Mouse (Mus musculus): ENCODE results near the gene Slco2a1. TPM values are rescaled to one million over a fixed set of nuclear protein-coding genes. Genes with fewer than 3 reads are reported as not detected.
A peak's percentile ranks its signal among the peaks of the same experiment; 100 is the strongest.

Gene Slco2a1
- total RNA-seq, 4 experiments from 2014 or later, result 3.4 to 5.0 (median 3.9) TPM

GRCm38 (mm10) chr9:103036971-103037391 lies 48.5 kb downstream of the Slco2a1 start:
- no peak for DNase-seq (ENCODE audit: low spot score)

- DNase-seq (ENCODE audit: low spot score), result no peak
Measured at GRCm38 (mm10) chr9:103038266-103038665, 49.8 kb downstream of the Slco2a1 start.

DNA sequence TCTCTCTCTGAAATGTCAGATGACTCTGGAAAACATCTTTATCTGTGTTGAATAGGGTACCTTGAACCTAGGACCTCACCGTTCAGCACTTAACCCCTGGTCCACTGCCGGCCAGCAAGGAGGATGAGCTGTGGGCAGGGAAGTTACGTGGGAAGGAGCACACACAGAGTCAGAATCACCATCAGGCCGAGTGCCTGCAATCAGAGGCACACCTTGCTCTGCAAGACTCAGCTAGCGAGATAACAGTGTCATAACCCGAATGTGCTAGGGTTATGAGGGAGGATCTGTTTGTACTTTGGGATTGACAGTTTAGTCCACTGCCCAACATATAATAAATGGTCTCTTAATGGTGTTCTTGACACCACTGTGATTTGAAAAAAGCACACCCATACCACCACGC lies 50.2 kb downstream of the Slco2a1 start:
- DNase-seq (ENCODE audit: low spot score), result no peak

- no peak for DNase-seq (ENCODE audit: low spot score)
Measured at GRCm38 (mm10) chr9:103040581-103040980, 52.1 kb downstream of the Slco2a1 start.

- DNase-seq (ENCODE audit: low spot score), result no peak
Measured at GRCm38 (mm10) chr9:103045406-103045805, 56.9 kb downstream of the Slco2a1 start.

GRCm38 (mm10) chr9:103049049-103049511 lies 60.6 kb downstream of the Slco2a1 start:
- DNase-seq (ENCODE audit: low spot score), result no peak

DNA sequence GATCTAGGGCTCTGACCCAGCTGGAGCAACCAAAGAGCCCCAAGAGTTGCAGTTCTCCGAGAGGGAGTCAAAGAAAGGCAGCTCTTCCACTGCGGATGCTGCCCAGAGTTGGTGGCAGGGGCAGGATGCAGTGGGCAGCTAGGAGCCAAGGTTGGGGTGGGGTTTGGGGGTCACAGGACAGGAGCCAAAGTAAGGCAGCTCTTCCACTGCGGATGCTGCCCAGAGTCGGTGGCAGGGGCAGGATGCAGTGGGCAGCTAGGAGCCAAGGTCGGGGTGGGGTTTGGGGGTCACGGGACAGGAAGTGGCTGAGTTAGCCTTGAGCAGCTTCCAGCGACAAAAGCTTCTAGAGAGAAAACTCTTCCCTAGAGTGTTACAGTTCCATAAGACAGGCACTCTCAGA lies 65.3 kb downstream of the Slco2a1 start:
- DNase-seq (ENCODE audit: low spot score), result no peak

DNA sequence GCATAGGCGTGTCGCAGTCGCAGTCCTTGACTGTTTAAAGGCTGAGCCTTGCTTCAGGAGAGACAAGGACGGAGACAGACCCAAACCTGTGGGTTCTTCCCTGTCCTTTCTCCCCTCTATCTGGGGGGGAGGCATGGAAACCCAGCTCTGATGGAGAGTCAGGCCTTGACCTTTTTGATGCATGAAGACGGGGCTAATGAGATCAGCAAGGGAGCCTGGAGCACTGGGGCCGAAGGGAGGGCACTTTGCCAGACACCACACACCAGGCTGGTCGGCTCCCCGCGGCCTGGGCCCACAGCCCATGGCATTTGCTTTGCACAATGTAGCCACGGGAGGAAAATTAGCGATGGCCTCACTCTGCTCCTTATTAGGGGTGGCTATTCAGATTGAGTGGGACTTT lies 66.5 kb downstream of the Slco2a1 start:
- no peak for DNase-seq (ENCODE audit: low spot score)

DNA sequence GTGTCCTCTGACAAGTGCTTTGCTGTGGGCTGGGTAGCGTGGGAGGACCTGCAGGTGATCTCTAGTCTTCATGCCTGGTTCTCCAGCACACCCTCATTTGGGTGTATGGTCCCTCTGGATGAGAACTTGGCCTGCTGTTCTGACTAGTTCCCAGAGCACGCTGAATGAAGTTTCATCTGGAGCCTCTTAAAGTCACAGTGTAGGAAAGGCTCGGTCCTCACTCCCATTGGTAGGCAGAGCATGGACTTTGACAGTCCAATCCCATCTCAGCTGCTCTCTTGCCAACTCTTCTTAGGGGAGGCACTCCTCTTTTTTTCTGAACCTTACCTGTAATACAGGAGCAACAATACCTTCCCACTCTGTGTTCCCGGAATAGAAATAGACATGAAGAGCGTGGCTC lies 67.7 kb downstream of the Slco2a1 start:
- no peak for DNase-seq (ENCODE audit: low spot score)

DNA sequence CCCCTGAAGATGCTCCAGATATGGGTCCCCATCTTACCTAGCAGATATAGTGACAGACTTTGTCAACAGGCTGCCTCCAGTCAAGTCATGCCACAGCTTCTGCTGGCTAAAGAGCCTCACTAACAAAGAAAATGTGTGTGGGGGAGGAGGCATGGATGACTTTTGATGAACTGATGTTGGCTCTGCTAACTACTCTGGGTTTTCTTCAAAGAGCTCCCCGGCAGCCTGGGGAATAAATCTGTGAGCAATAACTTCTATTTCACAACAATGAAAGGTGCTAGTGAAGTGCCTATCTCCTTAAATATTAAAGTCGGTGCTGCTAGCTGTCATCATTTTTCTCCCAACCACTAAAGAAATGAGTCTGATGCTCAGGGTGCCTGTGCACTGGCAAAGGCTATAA lies 72.0 kb downstream of the Slco2a1 start:
- DNase-seq (ENCODE audit: low spot score), result no peak

DNA sequence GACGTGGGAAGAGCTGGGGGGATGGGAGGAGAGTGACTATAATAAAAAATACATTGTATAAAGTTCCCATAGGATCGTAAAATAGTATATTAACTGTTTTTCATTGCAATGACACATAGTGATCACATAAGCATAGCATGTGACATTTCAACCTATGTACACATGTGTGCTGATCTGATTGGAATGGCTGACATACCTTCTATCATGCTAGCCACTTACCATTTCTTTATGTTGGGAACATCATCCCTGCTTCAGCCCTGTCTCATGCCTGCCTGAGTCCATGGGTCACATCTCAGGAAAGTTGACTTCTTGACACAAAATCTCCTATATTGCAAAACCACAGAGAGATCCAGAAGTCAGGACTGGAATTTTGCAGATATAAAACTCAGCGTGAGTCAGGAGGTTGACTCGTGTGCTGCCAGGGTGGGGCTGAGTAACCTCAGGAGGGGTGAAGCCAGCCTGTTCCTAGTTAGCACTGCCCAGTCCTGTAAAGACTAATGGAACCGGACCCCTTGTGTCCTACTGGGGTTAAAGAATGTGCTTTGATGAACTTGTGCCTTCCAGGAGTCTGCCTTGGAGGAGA lies 73.0 kb downstream of the Slco2a1 start:
- no peak for DNase-seq (ENCODE audit: low spot score)

GRCm38 (mm10) chr9:103063591-103063990 lies 75.1 kb downstream of the Slco2a1 start:
- DNase-seq (ENCODE audit: low spot score), result no peak

GRCm38 (mm10) chr9:103066845-103067244 lies 78.3 kb downstream of the Slco2a1 start:
- no peak for DNase-seq (ENCODE audit: low spot score)

GRCm38 (mm10) chr9:103067651-103068050 lies 79.1 kb downstream of the Slco2a1 start:
- no peak for DNase-seq (ENCODE audit: low spot score)

GRCm38 (mm10) chr9:103068769-103069168 lies 80.3 kb downstream of the Slco2a1 start:
- DNase-seq (ENCODE audit: low spot score), result no peak

DNA sequence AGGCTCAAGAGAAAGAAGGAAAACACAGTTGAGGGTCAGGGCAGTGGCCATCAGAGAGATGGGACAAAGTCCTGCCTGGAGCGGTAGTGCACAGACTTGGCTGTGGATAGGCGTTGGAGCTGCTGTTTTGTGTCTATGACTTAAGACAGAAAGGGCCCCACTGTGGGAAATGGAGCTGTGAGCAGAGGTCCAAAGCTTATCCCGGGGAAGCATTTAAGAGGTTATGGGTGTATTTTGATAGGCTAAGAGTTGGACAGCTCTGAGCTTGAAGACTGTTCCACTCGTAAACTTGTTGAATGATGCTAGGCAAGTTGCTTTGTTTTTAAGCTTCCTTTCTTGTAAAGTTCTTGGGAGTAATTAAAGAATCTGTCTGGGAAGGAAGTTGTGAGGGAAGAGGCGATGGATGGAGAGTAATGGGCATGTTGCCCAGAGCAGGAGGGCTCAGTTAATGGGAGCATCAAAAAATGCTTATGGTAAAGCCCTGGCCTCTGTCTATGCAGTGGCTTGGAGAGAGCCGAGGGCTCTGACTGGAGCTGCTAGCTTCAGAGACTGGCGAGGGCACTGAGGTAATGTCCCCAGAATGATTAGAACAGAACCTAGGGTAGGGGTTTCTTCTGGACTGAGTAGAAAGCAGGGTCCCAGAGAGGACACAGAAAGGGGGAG lies 83.2 kb downstream of the Slco2a1 start:
- no peak for DNase-seq (ENCODE audit: low spot score)

GRCm38 (mm10) chr9:103072204-103072599 lies 83.7 kb downstream of the Slco2a1 start:
- DNase-seq (ENCODE audit: low spot score), result no peak

DNA sequence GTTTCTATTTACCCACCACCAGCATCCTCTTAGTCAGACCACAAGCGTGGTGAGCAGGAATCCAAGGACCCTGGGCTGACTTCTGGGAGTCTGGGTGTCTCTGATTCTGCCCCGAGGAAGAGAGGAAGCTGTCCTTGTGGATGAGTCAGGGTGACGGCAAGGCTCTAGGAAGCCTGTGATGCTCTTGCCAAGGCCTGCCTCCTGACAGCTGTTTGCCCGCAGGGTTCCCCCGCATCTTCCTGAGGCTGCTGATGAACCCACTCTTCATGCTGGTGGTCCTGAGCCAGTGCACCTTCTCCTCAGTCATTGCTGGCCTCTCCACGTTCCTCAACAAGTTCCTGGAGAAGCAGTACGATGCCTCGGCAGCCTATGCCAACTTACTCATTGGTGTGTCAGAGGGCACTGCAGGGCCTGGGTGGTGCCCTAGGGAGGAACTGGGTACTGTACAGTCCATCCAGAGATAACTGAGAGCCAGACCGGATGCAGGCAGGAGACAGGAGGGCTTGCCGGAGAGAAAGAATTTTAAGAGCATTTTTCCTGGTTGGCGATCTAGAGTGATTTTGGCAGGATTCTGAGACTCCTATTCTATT lies 84.5 kb downstream of the Slco2a1 start:
- no peak for DNase-seq (ENCODE audit: low spot score)

- DNase-seq (ENCODE audit: low spot score), result peak; percentile 19
Measured at GRCm38 (mm10) chr9:103076836-103077531, 88.5 kb downstream of the Slco2a1 start.

- DNase-seq (ENCODE audit: low spot score), result no peak
Measured at GRCm38 (mm10) chr9:103078194-103078691, 89.7 kb downstream of the Slco2a1 start.

GRCm38 (mm10) chr9:103080211-103080610 lies 91.7 kb downstream of the Slco2a1 start:
- DNase-seq (ENCODE audit: low spot score), result no peak

- no peak for DNase-seq (ENCODE audit: low spot score)
Measured at GRCm38 (mm10) chr9:103082246-103082975, 93.9 kb downstream of the Slco2a1 start.

Measured in heart, adult 8-10 months (tissue).